Mouse (Mus musculus): Measurements from ENCODE around the gene Iapp. TPM values are rescaled to one million over a fixed set of nuclear protein-coding genes. Genes with fewer than 3 reads are reported as not detected.
A peak's percentile ranks its signal among the peaks of the same experiment; 100 is the strongest.
"Not testable (repeated sequence)": the region's sequence is repeated elsewhere in the genome, so short reads cannot be mapped to it uniquely, and the experiment has no call there.

Gene Iapp
- polyA plus RNA-seq (2016; fragmentation: Nextera tagmentation; extraction: Ambion mirVana) = not detected in 2 replicates

DNA sequence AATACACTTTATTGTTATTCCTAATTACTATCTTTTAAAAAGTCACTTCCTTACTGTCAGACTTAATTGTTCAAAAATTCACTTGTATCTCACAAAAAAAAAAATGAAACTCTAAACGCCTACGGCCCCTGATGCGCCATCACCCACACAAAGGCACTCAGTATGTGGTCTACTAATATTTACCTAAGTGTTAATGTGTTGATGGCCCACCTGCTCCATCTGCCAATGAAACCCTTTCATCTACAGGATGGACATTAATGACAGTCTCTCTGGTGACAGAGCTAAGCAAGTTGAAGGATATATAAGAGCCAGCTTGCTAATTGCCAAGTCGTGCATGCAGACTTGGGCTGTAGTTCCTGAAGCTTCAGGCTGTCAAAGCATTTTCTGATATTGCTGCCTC lies at the start of gene Iapp:
Gene Iapp (plus strand): TSS at position 326 of the 400 bp plus-strand sequence.
- WGBS = 68% methylated on average over 4 of the region's 4 CpGs
- H3K9me3 ChIP-seq (replicated peaks) = no peaks in the 10 kb centered on the region
- H3K36me3 ChIP-seq = no peaks in the 10 kb centered on the region
- no peak within 1 kb of the TSS for H3K4me3 ChIP-seq
- no peak within 1 kb of the TSS for H3K27ac ChIP-seq
- H3K4me1 ChIP-seq = no peaks in the 10 kb centered on the region
- no peak for DNase-seq (ENCODE audit: low spot score)
- no peaks in the 10 kb centered on the region for H3K27me3 ChIP-seq (ENCODE audit: low read depth, poor library complexity, severe bottlenecking)

DNA sequence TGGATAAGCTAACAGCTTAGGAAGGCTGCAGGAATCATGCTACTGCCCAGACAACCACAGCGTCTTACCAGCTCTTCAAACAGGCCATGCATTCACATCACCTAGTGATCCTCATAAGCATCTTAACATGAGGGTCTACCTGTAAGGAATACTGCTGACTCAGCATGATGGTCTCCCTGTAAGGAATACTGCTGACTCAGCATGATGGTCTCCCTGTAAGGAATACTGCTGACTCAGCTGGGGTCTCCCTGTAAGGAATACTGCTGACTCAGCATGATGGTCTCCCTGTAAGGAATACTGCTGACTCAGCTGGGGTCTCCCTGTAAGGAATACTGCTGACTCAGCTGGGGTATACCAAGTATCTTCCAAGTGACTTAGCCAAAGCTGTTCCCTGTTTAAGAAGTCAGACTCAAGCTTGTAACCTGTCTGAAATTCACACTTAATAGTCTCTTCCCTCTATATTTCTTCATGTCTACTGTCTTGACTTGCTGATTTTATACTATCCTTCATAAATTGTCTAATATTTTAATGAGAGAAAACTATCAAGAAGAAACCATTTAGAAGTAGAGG lies 47.4 kb upstream of the Iapp start:
- H3K27me3 ChIP-seq (ENCODE audit: low read depth, poor library complexity, severe bottlenecking); H3K4me1 ChIP-seq; H3K27ac ChIP-seq; H3K9me3 ChIP-seq (replicated peaks); H3K36me3 ChIP-seq; H3K4me3 ChIP-seq; DNase-seq (ENCODE audit: low spot score): not testable (repeated sequence)
- 97% methylated on average over 1 of the region's 1 CpGs for WGBS

DNA sequence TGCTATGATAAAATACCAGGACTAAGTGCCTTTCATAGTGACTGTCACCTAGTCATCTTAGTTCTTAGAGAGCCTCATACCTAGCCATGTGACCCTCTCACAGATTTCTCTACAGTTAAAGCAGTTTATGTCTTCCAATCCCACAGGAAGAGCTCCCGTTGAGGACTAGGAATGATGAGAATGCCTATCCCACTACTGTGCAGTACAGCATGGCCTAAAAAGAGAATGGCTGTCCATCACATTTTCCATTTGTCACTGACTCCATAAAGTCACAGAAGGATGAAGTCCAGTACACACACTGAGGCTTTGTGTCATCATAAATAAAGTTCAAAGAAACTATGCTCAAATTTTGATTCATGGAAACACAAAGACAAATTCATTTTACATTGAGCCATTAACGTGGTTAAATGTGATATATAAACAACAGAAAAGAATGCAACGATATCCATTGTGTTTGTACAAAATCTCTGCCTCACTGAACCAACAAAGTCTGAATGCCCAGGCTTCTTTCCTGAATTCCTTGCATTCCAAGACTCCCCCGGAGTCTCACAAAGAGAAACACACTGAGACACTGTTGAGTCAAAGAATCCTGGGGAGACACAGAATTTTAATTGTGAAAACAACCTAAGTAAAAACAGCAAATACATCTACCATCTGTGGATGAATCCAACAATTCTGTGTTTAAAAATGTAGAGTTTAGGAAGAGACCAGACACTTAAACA lies 22.3 kb upstream of the Iapp start:
- WGBS = 52% methylated on average over 4 of the region's 4 CpGs
- Histone ChIP-seq H3K27ac (no peak overlapping the region), H3K36me3 (no peaks in the 10 kb centered on the region), H3K4me3 (no peak overlapping the region), H3K27me3 (ENCODE audit: low read depth, poor library complexity, severe bottlenecking) (no peaks in the 10 kb centered on the region), H3K9me3 (replicated peaks) (no peaks in the 10 kb centered on the region), H3K4me1 (no peaks in the 10 kb centered on the region)
- DNase-seq (ENCODE audit: low spot score) = no peak

DNA sequence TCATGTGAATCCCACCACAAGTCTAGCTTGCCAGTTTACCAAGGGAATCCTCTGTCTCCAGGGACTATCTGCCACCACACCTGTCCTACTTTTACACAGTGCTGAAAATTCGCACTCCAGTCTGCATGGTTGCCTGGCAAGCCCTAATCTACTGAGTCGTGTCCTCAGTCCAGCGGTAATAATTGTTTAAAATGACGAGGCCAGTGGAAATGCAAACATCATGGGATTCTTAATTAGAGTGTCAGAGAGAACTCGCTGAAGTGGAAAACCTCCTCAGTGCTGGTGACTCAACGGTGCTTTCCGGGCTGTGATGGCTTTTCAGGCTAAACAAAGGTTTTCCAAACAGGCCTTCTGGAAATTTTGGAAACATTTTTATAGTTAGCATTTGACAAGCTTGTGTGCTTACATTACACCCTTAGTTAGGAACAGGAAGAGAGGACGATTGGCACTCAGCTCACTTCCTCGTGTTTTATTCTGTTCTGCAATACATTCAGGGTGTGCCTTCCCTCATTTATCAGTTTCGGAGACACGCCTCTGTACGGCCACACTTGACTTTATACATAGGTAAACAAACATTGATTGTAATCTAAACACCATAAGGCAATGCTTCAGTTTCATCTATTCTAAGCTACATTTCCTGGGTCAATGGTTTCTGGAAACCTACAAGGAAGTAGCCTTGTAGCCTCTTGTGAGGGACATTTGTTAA lies 8.7 kb upstream of the Iapp start:
- DNase-seq (ENCODE audit: low spot score) = no peak
- Histone ChIP-seq H3K27ac (no peak overlapping the region), H3K27me3 (ENCODE audit: low read depth, poor library complexity, severe bottlenecking) (no peaks in the 10 kb centered on the region), H3K4me1 (no peaks in the 10 kb centered on the region), H3K4me3 (no peak overlapping the region), H3K9me3 (replicated peaks) (no peaks in the 10 kb centered on the region), H3K36me3 (no peaks in the 10 kb centered on the region)
- WGBS = 87% methylated on average over 12 of the region's 12 CpGs

GRCm38 (mm10) chr6:142305076-142305475 lies 6.9 kb downstream of the Iapp start:
- Histone ChIP-seq H3K27ac (no peak overlapping the region), H3K4me1 (no peaks in the 10 kb centered on the region), H3K9me3 (replicated peaks) (0 out of 2 replicates have a peak, but pooled peaks cover 2% of the 10 kb centered on the region), H3K36me3 (no peaks in the 10 kb centered on the region), H3K4me3 (no peak overlapping the region), H3K27me3 (ENCODE audit: low read depth, poor library complexity, severe bottlenecking) (no peaks in the 10 kb centered on the region)
- DNase-seq (ENCODE audit: low spot score) = no peak

DNA sequence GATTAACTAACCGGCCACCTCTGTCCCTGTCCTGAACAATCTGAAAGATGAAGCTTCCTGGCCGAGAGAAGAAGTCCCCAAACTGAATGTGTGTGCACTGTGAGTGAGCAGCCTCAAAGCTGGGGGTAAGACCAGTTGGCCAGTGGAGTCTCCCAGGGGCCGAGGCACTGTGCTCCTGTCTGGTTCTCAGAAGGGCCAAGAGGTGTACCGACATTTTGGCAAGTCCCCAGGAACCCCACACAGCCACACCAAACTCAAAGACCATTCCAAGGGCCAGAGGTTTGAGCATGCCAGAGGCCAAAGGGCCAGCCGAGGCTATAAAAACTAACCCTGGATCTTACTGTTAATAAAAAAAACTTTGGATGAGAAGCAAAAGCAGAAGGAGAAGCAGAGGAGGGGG lies 16.1 kb downstream of the Iapp start:
- H3K4me1 ChIP-seq = no peaks in the 10 kb centered on the region
- 0 out of 2 replicates have a peak, but pooled peaks cover 2% of the 10 kb centered on the region for H3K9me3 ChIP-seq (replicated peaks)
- no peaks in the 10 kb centered on the region for H3K36me3 ChIP-seq
- WGBS = 80% methylated on average over 5 of the region's 5 CpGs
- no peak for DNase-seq (ENCODE audit: low spot score)
- H3K27me3 ChIP-seq (ENCODE audit: low read depth, poor library complexity, severe bottlenecking) = no peaks in the 10 kb centered on the region
- no peak overlapping the region for H3K4me3 ChIP-seq
- no peak overlapping the region for H3K27ac ChIP-seq

- Histone ChIP-seq H3K4me1 (no peaks in the 10 kb centered on the region), H3K27ac (no peak overlapping the region), H3K36me3 (no peaks in the 10 kb centered on the region), H3K27me3 (ENCODE audit: low read depth, poor library complexity, severe bottlenecking) (no peaks in the 10 kb centered on the region), H3K9me3 (replicated peaks) (no peaks in the 10 kb centered on the region), H3K4me3 (no peak overlapping the region)
- no peak for DNase-seq (ENCODE audit: low spot score)
Measured at GRCm38 (mm10) chr6:142317106-142317505, 18.9 kb downstream of the Iapp start.

- no peaks in the 10 kb centered on the region for H3K4me1 ChIP-seq
- no peaks in the 10 kb centered on the region for H3K27me3 ChIP-seq (ENCODE audit: low read depth, poor library complexity, severe bottlenecking)
- 60% methylated on average over 4 of the region's 4 CpGs for WGBS
- H3K4me3 ChIP-seq = no peak within 1 kb of the TSS
- H3K9me3 ChIP-seq (replicated peaks) = no peaks in the 10 kb centered on the region
- DNase-seq (ENCODE audit: low spot score) = no peak
- no peaks in the 10 kb centered on the region for H3K36me3 ChIP-seq
- no peak within 1 kb of the TSS for H3K27ac ChIP-seq
Measured at GRCm38 (mm10) chr6:142322881-142323280, 24.7 kb downstream of the Iapp start, which contains the start of gene Slco1a5. Slco1a5 (minus strand) TSS chr6:142322981.

DNA sequence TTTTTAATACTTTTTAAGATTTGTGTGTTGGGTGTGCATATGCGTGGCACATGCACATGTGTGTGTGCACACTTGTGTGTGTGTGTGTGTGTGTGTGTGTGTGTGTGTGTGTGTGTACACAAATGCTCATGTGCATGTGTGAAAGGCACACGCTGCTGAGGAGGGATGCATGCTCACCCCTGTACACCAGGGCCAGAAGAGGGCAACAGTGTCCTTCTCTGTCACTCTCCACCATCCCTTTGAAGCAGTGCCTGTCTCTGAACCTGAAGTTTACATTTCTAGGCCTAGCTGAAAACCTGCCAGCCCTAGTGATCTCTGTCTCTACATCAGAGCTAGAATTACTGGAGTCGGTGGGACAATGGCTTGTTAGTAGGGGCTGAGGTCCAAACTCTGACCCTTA lies 28.4 kb downstream of the Iapp start:
- H3K4me3 ChIP-seq = no peak overlapping the region
- H3K4me1 ChIP-seq = no peaks in the 10 kb centered on the region
- H3K27ac ChIP-seq = no peak overlapping the region
- H3K9me3 ChIP-seq (replicated peaks) = no peaks in the 10 kb centered on the region
- H3K27me3 ChIP-seq (ENCODE audit: low read depth, poor library complexity, severe bottlenecking) = no peaks in the 10 kb centered on the region
- 70% methylated on average over 3 of the region's 3 CpGs for WGBS
- no peak for DNase-seq (ENCODE audit: low spot score)
- H3K36me3 ChIP-seq = no peaks in the 10 kb centered on the region

GRCm38 (mm10) chr6:142329201-142329600 lies 31.0 kb downstream of the Iapp start:
- no peak overlapping the region for H3K4me3 ChIP-seq
- no peak for DNase-seq (ENCODE audit: low spot score)
- H3K27ac ChIP-seq = no peak overlapping the region
- WGBS = 70% methylated on average over 1 of the region's 1 CpGs
- H3K4me1 ChIP-seq = no peaks in the 10 kb centered on the region
- no peaks in the 10 kb centered on the region for H3K27me3 ChIP-seq (ENCODE audit: low read depth, poor library complexity, severe bottlenecking)
- no peaks in the 10 kb centered on the region for H3K36me3 ChIP-seq
- no peaks in the 10 kb centered on the region for H3K9me3 ChIP-seq (replicated peaks)

- no peak for DNase-seq (ENCODE audit: low spot score)
- WGBS = 81% methylated on average over 2 of the region's 2 CpGs
- no peak overlapping the region for H3K27ac ChIP-seq
- no peaks in the 10 kb centered on the region for H3K4me1 ChIP-seq
- H3K4me3 ChIP-seq = no peak overlapping the region
- no peaks in the 10 kb centered on the region for H3K9me3 ChIP-seq (replicated peaks)
- H3K27me3 ChIP-seq (ENCODE audit: low read depth, poor library complexity, severe bottlenecking) = no peaks in the 10 kb centered on the region
- no peaks in the 10 kb centered on the region for H3K36me3 ChIP-seq
Measured at GRCm38 (mm10) chr6:142338961-142339360, 40.7 kb downstream of the Iapp start.

GRCm38 (mm10) chr6:142339576-142339975 lies 41.4 kb downstream of the Iapp start:
- Histone ChIP-seq H3K4me1 (no peaks in the 10 kb centered on the region), H3K36me3 (no peaks in the 10 kb centered on the region), H3K27me3 (ENCODE audit: low read depth, poor library complexity, severe bottlenecking) (no peaks in the 10 kb centered on the region), H3K27ac (no peak overlapping the region), H3K4me3 (no peak overlapping the region), H3K9me3 (replicated peaks) (no peaks in the 10 kb centered on the region)
- no peak for DNase-seq (ENCODE audit: low spot score)
- WGBS = 61% methylated on average over 2 of the region's 2 CpGs

DNA sequence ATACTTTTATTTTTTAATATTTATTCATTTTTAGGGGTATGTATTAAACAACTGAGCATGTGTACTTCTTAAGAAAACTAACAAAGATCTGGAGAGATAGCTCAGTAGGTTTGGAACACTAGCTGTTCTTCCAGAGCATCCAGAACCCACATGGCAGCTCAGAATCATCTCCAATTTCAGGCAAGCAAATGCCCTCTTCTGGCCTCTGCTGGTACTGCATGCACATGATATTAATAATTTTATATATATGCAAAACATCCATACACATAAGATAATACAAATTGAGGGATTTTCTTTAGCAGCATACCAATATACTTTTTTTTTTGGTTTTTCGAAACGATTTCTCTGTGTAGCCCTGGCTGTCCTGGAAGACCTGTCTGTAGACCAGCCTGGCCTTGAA lies 45.3 kb downstream of the Iapp start:
- H3K27me3 ChIP-seq (ENCODE audit: low read depth, poor library complexity, severe bottlenecking) = no peaks in the 10 kb centered on the region
- no peak overlapping the region for H3K4me3 ChIP-seq
- H3K36me3 ChIP-seq = no peaks in the 10 kb centered on the region
- DNase-seq (ENCODE audit: low spot score) = peak; percentile 44
- WGBS = 81% methylated on average over 2 of the region's 2 CpGs
- H3K4me1 ChIP-seq = peaks cover 7% of the 10 kb centered on the region
- H3K9me3 ChIP-seq (replicated peaks) = no peaks in the 10 kb centered on the region
- no peak overlapping the region for H3K27ac ChIP-seq

Data from limb, embryonic 10.5 days (tissue).